Mouse (Mus musculus) MEL (cell line): Measurements from ENCODE around the gene Olfr54.

ENCODE experiments used
- CTCF ChIP-seq, 3 experiments: IDR thresholded peaks in 2 of 3; conservative IDR thresholded peaks in 1 of 3; 2 replicates each; pipeline ENCODE4 v1.5.1; 2011 to 2012; ENCODE audit warnings: low read length in 3 of 3, low read depth in 2 of 3, mild to moderate bottlenecking in 2 of 3, improper control_type of control experiment in 1 of 3, inconsistent platforms in 1 of 3, mixed read lengths in 1 of 3, moderate library complexity in 1 of 3; ENCODE audit not compliant: control insufficient read depth in 1 of 3, insufficient read depth in 1 of 3, poor library complexity in 1 of 3, severe bottlenecking in 1 of 3
- MXI1 ChIP-seq: IDR thresholded peaks from 2 replicates; pipeline ENCODE4 v1.6.1; 2011; ENCODE audit warnings: mild to moderate bottlenecking, low read depth, low read length, improper control_type of control experiment
- POLR2A ChIP-seq, 2 experiments: IDR thresholded peaks; 2 replicates each; pipeline ENCODE4 v1.6.1; 2011 to 2012; ENCODE audit warnings: low read length in 2 of 2, mild to moderate bottlenecking in 2 of 2, control low read depth in 1 of 2, improper control_type of control experiment in 1 of 2, low read depth in 1 of 2, moderate library complexity in 1 of 2; ENCODE audit not compliant: control insufficient read depth in 1 of 2, insufficient read depth in 1 of 2, poor library complexity in 1 of 2
- RCOR1 ChIP-seq: IDR thresholded peaks from 2 replicates; pipeline ENCODE4 v1.6.1; 2012; ENCODE audit warnings: low read depth, mild to moderate bottlenecking, inconsistent platforms, low read length, improper control_type of control experiment

GRCm38 (mm10) chr11:51035951-51036350, 21.9 kb downstream of the Olfr54 start:
- TF ChIP-seq MXI1 = no peak
- no peak for TF ChIP-seq POLR2A (IDR thresholded peaks at IDR 0.05; ENCODE audit: control insufficient read depth in 1 of 2, insufficient read depth in 1 of 2, low read depth in 1 of 2, low read length in 2 of 2, poor library complexity in 1 of 2)
- no peak for TF ChIP-seq CTCF (IDR thresholded peaks at IDR 0.05 in 2 of 3, conservative IDR thresholded peaks at IDR 0.05 in 1 of 3; ENCODE audit: control insufficient read depth in 1 of 3, insufficient read depth in 1 of 3, low read depth in 2 of 3, low read length in 3 of 3, poor library complexity in 1 of 3, severe bottlenecking in 1 of 3)
- no peak for TF ChIP-seq RCOR1
